Mouse (Mus musculus): ENCODE results near the gene Zfp655.
"Not testable (repeated sequence)": the region's sequence is repeated elsewhere in the genome, so short reads cannot be mapped to it uniquely, and the experiment has no call there.

Gene Zfp655

DNA sequence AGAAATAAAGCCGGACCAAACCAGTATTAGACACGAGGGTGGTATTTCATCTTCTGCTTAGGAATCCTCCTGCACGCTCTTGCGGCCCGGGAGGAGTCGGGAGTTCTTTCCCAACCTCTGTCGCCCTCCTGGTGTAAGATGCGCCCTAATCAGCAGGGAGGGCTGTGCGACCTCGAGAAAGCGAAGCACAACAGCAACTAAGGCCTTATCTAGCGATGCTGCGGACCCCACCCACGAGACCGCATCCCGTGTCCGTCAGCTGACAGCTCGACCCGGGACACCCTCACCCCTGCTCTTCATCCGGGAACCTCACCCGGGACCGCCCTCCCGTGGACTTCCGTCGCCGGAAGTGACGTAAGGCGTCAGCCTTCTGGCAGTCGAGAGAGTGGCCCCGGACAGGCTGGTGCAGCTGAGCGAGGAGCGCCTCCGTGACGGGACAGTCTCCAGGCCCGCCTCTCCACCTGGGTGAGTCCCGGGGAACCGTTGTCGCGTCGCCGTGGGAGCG, at the start of gene Zfp655:
Gene Zfp655 (plus strand): TSS at position 349 of the 505 bp plus-strand sequence.
- peak; percentile 95 to 97 for DNase-seq

- DNase-seq, result no peak
Observed at GRCm38 (mm10) chr5:145185244-145185643, 46.3 kb upstream of the Zfp655 start.

DNA sequence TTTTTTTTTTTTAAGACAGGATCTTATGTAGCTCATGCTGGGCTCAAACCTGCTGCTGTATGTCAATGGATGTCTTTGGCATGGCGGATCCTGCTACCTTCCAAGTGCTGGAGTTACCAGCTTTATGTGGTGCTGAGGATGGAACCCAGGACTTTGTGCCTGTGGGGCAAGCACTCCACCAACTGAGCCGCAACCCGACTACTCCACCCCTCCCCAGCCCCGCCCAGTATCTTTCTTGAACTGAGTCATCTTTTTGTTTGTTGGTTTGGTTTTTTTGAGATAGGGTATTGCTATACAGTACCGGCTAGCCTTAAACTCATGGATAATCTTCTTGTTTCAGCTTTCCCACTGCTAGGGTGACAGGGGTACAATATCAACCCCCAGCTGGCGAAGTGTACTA, 42.1 kb upstream of the Zfp655 start:
- DNase-seq, result no peak

DNA sequence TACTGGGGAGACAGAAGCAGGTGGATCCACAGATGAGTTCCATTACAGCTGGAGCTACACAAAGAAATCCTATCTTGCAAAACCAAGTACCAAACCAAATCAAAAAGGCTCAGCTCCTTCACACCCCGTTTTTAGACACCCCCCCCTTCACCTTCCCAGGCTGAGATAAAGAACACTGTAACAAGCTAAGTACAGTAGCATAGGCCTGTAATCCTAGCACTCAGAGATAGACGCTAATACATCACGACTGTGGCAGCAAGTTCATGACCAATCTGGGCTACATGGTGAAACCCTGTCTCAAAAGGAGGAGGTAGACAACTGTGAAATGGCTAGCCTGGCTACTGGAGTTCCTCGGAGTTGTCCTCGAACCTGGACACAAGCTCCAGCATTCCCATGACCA, 41.1 kb upstream of the Zfp655 start:
- no peak for DNase-seq

DNA sequence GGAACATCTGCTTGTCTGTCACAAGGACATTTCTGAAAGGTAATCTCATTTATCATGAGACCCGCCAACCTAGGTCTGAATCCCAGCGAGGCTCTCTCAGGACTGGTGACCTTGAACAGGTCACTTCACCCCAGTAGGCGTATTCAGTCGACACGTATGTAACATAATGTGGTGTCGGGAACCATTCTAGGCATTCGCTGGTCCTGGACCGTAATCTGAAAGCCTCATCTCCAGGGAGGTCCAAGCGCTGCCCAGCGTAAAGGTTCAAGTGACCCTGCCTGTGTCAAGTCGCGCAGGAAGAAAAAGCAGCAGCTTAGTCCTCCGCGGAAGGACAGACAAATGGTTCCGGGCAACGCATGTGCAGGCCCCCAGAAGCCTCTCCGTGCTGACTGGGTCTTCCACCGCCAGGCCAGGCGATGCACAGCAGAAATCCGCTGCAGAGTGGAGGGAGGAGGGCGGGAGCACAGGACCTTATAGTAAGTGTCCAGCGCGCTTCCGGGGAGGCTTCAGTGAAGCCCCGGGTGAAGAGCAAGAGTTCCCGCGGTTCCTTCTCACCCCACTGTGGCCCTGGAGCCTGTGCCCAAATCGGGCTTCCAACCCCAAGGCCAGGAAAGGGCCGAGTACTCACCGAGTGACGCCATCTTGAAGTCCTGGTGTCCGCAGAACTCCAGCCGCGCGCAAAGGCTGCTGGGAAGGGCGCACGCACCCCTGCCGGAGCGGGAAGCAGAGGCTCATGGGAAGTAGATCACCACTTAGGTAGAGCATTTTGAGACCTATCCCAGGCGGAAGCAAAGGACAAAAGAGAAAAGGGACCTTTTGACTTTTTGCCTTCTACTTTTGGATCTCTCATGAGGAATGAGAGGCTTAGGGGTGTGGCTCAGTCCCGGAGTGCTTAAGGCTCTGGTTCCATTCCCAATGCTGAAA, 40.4 kb upstream of the Zfp655 start:
- DNase-seq, result peak; percentile 77 to 82

DNA sequence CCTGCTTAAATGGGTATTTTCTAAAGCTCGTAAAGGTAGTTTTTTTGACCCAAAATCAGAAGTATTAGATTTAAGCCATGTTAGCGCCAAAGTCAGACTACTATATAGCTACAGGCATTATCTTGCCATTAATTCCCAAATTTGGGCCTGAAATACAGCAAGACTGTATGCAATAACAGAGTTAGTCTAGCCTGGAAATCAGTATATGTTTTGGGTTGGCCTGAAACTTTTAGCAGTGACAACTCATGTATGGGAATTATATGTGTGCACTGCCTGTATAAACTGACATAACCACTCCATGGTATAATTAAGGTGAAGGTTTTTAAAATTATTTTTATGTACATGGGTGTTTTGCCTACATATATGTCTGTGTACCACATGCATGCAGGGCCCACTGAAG, 39.6 kb upstream of the Zfp655 start, which contains the start of gene Atp5j2:
Gene Atp5j2 (minus strand): TSS at position 101 of the 400 bp plus-strand sequence.
- no peak for DNase-seq

GRCm38 (mm10) chr5:145200387-145200786, 31.1 kb upstream of the Zfp655 start:
- DNase-seq, result no peak

- DNase-seq, result peak; percentile 33 to 64
Observed at GRCm38 (mm10) chr5:145201321-145201991, 30.1 kb upstream of the Zfp655 start, which contains the start of gene Zkscan14. Zkscan14 (minus strand) TSS chr5:145201868.

GRCm38 (mm10) chr5:145202446-145202845, 29.1 kb upstream of the Zfp655 start:
- DNase-seq, result no peak

- DNase-seq, result peak; percentile 96 to 97
Observed at GRCm38 (mm10) chr5:145203936-145204691, 27.4 kb upstream of the Zfp655 start, which contains the start of gene Zkscan5. Zkscan5 (plus strand) TSS chr5:145204562.

DNA sequence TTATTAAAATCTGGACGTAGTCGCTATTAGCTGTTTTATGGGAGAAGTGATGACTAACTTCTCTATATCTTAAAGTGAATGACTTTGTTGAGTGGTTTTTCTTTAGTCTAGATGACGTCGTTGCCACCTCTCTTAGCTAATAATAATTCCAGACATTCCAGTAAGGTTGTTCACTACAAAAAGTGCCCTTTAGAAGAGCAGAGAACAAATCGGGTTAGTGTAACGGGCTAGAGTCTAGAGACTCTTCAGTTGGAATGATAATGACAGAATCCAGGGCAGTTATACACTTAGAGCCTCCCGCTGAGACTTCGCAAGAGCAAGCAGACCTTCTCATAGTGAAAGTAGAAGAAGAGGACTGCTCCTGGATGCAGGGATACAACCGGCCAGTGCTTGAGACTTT, 26.5 kb upstream of the Zfp655 start:
- DNase-seq, result no peak

- DNase-seq, result no peak
Observed at GRCm38 (mm10) chr5:145207385-145207784, 24.1 kb upstream of the Zfp655 start.

DNA sequence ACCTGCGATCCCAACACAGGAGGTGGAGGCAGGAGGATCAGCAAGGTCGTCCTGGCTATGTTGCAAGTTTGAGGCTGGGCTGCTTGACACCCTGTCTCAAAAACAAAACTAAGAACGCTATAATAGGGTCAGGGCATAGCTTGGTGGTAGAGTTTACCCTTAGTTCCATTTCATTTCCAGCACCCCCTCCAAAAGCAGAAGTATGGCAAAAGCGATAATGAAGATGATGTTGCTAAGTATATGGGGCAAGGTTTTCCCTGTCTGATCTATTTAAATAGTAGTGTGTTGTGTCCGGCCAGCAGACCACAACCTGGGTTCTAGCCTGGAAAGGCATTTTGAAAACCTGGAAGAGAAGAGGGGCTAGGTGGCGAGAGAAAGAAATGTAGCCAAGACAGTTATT, 23.6 kb upstream of the Zfp655 start:
- no peak for DNase-seq

DNA sequence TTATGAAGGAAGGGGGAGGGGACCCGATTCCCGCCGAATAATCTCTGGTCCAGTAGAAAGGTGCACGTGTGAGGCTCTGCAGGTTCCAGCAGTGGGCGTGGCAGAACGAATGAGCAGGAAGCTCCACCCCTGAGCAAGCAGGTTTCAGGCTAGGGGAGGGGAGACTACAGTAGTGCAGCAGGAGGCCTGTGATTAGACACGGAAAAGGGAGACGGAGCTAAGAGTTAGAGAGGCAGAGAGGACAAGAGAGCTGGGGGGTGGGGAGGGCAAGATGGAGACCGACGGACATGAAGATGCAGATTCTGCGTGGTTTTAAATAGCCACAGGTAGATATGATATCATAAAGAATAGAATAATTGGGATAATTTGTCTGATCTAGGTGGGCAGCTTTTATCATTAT, 23.1 kb upstream of the Zfp655 start:
- not testable (repeated sequence) for DNase-seq

DNA sequence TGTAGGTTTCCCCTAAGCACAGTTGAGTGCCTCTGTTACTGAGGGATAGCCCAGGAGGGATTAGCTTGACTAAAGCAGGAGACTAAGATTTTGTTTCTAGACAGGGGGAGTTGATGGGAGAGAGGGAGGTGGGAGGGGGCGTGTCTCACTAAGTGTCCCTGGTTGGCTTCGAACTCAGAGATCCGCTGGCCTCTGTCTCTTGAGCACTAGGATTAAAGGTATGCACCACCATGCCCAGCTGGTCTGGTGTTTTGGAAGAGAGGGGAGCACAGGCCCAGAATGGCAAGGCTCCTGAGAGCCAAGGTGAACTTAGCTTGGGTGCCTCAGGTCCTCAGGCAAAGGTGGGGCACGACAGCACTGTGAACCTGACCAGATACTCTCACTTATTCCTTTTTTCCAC, 20.2 kb upstream of the Zfp655 start:
- DNase-seq, result no peak

- DNase-seq, result no peak
Observed at GRCm38 (mm10) chr5:145212216-145212615, 19.3 kb upstream of the Zfp655 start.

DNA sequence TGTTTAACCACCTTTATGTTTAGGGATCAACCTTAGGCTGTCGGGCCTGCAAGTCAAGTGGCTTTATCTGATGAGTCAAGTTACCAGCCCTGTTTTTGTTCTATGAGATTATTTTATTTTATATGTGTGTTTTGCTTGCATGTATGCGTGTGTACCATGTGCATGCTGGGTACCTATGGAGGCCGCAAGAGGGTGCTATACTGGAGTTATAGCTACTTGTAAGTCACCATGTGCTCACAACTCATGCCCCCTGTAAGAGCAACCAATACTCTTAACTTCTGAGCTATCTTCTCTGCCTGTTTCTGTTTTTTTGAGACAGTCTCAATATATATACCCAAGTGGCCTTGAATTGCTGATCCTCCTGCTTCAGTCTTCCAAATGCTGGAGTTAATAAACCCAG, 18.0 kb upstream of the Zfp655 start:
- DNase-seq, result no peak

- DNase-seq, result no peak
Observed at GRCm38 (mm10) chr5:145214679-145215078, 16.8 kb upstream of the Zfp655 start.

GRCm38 (mm10) chr5:145217746-145218145, 13.8 kb upstream of the Zfp655 start:
- no peak for DNase-seq

DNA sequence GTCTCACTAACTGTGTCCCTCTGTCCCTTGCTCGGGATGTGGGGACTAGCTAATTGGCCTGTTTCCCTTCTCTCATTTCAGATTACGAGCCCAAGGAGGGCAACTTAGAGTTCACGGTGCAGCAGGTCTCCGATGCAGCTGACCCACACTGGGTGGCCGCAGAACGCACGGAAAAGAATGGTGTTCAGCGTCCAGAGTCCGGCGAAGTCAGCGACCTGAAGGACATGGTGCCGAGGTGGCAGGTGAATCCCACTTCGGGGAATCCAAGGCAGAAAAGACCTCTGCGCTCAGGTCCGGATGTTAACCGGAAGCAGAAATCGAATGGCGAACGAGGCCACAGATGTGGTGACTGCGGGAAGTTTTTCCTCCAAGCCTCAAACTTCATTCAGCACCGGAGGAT, 13.3 kb upstream of the Zfp655 start:
- no peak for DNase-seq

- DNase-seq, result no peak
Observed at GRCm38 (mm10) chr5:145218671-145219070, 12.8 kb upstream of the Zfp655 start.

GRCm38 (mm10) chr5:145219981-145220380, 11.5 kb upstream of the Zfp655 start:
- no peak for DNase-seq

- no peak for DNase-seq
Observed at GRCm38 (mm10) chr5:145222840-145223239, 8.7 kb upstream of the Zfp655 start.
